Mouse (Mus musculus) heart, postnatal 25 days (tissue): ENCODE data around the gene Hnrnph3. TPM values are rescaled to one million over a fixed set of nuclear protein-coding genes. Genes with fewer than 3 reads are reported as not detected.
A peak's percentile ranks its signal among the peaks of the same experiment; 100 is the strongest.

Source experiments
- DNase-seq: peaks from one replicate; pipeline ENCODE4 v3.0.0; 2022; ENCODE audit warnings: low spot score
- intact Hi-C: fragments of 180-260 bp; cut with DNase I; formaldehyde crosslinking; loops from one replicate; pipeline ENCODE4 v1.15.1; 2025
- total RNA-seq, 2 experiments: library from RNA; stranded (reverse); gene quantifications; 2 replicates each; pipeline ENCODE4 v1.2.3; 2021

Hnrnph3 gene
- total RNA-seq, 2 experiments from 2014 or later = 30.7 to 32.3 TPM

DNA sequence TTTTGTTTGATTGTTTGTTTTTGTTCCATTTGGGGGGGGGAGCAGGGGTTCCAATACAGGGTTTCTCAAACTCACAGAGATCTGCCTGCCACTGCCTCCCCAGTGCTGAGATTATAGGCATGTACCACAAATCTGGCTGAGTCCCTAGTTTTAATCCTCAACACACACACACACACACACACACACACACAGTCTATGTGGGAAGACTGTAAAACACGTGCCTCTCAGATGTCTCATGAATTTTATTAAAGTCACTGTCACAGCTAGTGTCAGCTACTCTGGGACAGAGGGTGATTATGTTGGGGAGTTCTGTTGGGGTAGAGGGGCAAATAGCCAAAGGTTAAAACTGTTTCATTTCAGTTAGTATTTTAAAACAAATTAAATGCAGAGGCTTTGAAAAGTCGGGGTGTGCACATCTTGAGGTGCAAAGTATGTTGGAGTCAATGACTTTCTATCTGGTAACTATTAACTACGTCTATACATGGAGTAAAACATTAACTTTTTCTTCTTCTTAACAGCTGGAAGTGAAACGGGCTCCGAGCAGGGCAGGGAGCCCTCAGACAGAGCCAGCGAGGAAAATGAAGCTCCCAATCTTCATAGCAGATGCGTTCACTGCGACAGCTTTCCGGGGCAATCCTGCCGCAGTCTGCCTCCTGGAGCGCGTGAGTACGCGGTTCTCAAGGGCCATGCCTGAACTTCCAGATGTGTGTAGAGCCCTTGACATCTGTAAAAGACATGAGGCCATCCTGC lies 14.7 kb upstream of the Hnrnph3 start:
- intact Hi-C loops = no loop called here
- DNase-seq = no peak

DNA sequence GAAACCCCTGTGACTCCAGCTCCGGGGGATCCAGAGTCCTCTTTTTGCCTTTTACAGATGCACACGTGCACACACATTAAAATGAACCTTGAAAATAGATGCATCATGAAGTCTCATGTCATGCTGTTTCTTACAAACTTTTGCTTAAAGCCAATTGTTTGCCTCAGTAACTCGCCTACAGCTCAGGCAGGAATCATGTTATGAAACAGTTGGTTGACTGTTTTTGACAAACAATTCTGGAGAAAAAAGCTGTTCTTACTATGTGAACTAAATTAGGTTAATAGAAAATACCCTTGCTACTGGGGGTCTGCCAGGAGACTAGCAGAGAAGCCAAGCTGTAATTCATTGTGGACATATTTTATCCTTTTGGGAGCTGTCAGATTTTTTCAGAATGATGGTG lies 8.9 kb upstream of the Hnrnph3 start:
- intact Hi-C loops = no loop called here
- no peak for DNase-seq

DNA sequence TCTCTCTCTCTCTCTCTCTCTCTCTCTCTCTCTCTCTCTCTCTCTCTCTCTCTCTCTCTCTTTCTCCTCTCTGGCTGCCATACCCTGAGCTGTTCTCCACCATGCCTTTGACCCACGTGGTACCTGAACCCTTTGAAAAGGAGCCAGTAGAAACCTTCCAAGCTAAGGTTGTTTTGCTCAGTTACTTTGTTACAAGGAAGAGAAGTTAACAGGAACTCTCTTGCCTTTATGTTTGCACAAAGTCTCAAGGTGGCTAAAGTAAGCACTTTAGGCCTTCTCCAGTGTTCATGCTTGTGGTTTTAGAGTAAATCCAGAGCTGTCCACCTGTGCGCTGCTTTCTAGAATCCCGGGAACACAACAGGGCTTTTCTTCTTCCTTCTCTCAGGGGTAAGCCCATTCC lies 8.2 kb upstream of the Hnrnph3 start:
- intact Hi-C loops = no loop called here
- DNase-seq = no peak

DNA sequence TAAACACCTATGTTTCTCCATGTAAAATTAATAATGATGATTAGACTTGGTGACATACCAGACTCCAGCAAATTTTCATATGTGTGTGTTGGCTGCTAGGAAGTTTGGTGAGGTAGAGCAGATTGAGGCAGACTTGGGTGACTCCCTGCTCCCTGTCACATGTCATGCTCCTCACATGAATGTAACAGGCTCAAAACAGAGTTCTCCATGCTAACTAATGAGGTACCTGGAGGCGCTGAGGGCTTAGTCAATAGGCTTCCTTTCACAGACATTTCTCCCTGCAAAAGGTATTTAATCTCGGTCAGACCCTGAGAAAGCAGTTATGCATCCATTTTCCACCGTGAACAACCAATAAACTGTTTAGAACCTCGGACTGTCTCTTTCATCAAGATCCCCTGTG lies 4.4 kb upstream of the Hnrnph3 start:
- DNase-seq = no peak
- intact Hi-C loops = loop anchor here (10.0 kb wide), 1 partner anchor 86 kb away; no protein-coding TSS in a partner anchor

DNA sequence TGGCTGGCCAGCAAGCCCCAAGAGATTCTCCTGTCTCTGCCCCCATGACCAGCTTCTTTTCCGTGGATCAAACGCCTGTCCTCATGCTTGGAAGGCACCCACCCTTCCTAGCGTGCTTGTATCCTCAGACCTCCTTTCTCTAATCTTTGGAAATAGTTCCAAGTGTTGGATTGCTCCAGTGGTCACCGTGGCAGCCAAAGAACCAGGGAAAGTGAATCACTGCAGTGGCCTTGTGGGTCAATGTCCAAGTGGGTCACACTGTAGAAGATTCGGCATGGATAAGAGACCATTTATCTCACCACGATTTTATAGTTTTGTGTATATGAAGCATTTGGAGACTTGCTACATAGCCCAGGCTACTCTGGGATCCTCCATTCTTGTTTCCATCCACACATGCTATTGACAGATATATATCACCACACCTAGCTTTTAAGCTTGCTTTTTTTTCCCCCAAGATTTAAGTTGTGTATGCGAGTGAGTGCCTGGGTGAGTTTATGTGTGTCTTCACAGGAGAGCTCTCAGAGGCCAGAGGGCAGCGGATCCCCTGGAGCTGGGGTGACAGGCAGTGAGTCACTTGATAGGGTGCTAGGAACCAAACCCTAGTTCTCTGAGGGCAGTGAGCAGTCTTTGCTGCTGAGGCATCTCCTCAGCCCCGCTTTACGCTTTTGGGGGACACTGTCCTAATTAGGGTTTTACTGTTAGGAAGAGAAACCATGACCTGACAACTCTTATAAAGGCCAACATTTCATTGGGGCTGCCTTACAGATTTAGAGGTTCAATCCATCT lies 3.6 kb upstream of the Hnrnph3 start:
- DNase-seq = no peak
- intact Hi-C loops = loop anchor here (10.0 kb wide), 1 partner anchor 87 kb away; no protein-coding TSS in a partner anchor

DNA sequence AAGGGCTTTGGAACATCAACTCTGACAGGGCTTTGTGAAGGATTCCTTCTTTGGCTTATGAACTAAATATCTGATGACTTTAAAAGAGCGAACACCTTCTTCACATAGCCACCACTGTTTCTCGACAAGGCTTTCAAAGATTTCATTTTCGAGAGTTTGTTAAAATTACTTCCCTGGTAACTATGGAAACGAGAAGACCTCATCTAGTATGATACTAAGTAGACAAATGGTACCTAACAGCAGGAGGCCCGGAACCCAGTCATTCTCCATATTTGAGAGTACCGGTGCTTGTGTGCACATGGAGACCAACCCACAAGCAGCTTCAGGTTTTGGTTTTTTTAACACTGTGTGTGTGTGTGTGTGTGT lies 2.8 kb upstream of the Hnrnph3 start:
- no peak for DNase-seq
- intact Hi-C loops = loop anchor here (10.0 kb wide), 1 partner anchor 88 kb away; no protein-coding TSS in a partner anchor

GRCm38 (mm10) chr10:63026156-63026794 lies 2.3 kb upstream of the Hnrnph3 start:
- no peak for DNase-seq
- intact Hi-C loops = loop anchor here (10.0 kb wide), 1 partner anchor 89 kb away; no protein-coding TSS in a partner anchor

GRCm38 (mm10) chr10:63025491-63026011 lies 1.5 kb upstream of the Hnrnph3 start:
- no peak for DNase-seq
- intact Hi-C loops = loop anchor here (2.0 to 10.0 kb wide), 2 partner anchors 41 to 89 kb away; no protein-coding TSS in a partner anchor

DNA sequence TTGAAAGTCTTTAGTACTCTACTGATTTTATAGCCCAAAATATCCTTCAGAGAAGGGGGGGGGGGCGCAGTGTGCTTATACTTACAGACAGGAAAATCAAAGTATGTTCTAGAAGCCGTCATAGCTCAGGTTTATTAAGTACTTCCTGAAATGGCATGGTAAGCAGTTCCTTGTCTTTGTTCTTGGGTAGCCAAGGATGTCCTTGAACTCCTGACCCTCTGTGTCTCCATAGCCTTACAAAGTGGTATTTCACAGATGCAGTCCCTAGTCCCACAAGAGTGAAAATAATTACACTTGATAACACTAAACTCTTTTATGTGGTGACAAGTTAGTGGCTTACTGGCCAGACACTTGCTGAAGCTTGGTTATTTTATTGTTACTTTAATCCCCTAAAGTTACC lies 999 bp upstream of the Hnrnph3 start:
- intact Hi-C loops = loop anchor here (2.0 to 10.0 kb wide), 2 partner anchors 42 to 90 kb away; no protein-coding TSS in a partner anchor
- no peak for DNase-seq

GRCm38 (mm10) chr10:63024580-63024910 lies 528 bp upstream of the Hnrnph3 start:
- intact Hi-C loops = loop anchor here (2.0 to 10.0 kb wide), 5 partner anchors 42 to 218 kb away; partner anchors contain the start of genes Herc4 and Rufy2
- peak; percentile 54 for DNase-seq

DNA sequence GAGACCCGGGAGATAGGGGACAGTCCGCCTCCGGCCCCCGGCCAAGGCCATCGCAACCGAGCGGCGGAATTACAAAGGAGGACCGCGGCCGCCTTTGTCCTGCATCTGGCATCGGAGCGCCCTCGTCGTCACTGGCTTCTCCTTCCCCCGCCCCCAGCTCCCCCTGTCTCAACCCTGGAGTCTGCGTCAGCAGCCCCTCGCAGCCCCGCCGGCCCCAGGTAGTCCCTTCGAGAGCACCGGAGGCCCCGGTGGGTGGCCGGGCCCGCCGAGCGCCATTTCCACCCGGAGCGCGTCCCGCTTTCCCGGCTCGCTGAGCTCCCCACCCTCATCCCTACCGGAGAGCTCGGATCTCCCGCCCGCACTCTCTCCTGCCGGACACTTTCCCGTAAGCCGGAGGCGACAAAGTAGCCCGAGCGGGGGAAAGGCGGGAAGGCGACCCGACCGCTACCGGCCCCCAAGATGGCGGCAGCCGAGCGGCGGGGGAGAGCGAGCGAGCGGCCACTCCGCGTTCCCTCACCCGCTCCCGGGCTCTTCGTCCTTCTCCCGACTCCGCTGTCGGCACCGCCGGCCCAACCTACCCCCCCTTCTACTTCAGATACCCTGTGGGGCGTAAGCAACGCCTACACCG lies 782 bp downstream of the Hnrnph3 start:
- intact Hi-C loops = loop anchor here (5.0 to 10.0 kb wide), 4 partner anchors 41 to 219 kb away; partner anchors contain the start of genes Herc4 and Rufy2
- peak; percentile 56 for DNase-seq

DNA sequence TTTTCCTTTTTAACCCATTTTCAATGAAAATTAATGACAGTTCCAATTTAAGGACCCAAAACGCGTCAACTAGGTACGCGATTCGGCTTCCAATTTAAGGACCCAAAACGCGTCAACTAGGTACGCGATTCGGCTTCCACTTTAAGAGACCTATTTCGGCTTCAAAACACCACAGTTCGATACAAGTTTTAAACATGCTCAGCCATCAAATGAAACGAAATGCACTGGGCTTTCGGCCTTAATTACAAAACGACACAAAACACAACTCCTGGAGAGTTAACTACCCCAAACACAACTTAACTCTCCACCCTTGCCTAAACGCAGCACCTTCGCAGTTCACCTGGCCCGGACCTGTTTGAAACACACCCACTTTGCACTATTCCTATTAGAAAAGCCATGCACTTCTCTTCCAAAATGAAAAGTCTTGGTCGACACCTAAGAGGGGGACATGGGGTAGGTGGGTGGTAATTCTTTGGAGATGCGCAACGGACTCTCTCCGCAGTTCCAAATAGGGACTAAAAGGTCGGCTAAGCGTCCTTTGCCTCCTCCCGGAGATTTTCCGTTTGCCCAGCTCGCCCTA lies 1.4 kb downstream of the Hnrnph3 start:
- intact Hi-C loops = loop anchor here (5.0 to 10.0 kb wide), 4 partner anchors 40 to 220 kb away; partner anchors contain the start of genes Herc4 and Rufy2
- no peak for DNase-seq

- intact Hi-C loops = loop anchor here (5.0 to 10.0 kb wide), 4 partner anchors 39 to 221 kb away; partner anchors contain the start of genes Herc4 and Rufy2
- no peak for DNase-seq
Measured at GRCm38 (mm10) chr10:63021702-63022101, 2.3 kb downstream of the Hnrnph3 start.

DNA sequence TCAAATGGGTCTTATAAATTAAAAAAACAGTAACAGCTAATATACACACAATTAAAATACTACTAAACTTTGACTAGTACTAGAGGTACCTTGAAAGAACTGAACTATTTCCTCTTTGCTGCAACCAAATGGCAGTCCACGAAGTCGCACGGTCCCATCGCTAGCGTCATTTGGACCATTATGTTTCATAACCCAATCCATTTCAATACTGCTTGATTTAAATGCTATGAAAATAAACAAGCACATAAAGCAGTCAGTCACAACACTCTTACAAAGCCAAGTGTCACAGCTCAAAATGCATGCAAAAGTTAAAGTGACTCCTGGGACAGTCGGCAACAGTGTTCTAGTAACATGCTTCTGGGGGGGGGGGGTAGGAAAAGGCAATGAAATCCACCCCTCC lies 4.7 kb downstream of the Hnrnph3 start:
- intact Hi-C loops = no loop called here
- no peak for DNase-seq

GRCm38 (mm10) chr10:63014168-63014567 lies 9.8 kb downstream of the Hnrnph3 start:
- intact Hi-C loops = no loop called here
- no peak for DNase-seq

- intact Hi-C loops = no loop called here
- DNase-seq = no peak
Measured at GRCm38 (mm10) chr10:63013476-63013875, 10.5 kb downstream of the Hnrnph3 start.

DNA sequence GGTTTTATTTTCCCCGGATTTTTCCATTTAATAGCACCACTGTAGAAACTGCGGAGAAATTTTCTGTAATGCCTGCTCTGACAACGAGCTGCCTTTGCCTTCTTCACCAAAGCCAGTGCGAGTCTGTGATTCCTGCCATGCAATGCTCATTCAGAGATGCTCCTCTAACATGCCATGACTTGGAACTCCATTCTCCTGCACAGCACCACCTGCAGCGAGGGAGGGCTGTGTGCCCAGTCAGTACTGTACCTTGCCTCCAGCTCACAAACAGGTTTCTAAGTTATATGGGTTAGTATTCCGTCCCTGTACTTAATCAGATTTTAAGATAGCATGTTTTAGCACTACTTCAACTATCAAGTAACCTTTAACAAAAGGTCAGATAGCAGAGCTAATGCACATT lies 12.5 kb downstream of the Hnrnph3 start:
- intact Hi-C loops = no loop called here
- DNase-seq = no peak

DNA sequence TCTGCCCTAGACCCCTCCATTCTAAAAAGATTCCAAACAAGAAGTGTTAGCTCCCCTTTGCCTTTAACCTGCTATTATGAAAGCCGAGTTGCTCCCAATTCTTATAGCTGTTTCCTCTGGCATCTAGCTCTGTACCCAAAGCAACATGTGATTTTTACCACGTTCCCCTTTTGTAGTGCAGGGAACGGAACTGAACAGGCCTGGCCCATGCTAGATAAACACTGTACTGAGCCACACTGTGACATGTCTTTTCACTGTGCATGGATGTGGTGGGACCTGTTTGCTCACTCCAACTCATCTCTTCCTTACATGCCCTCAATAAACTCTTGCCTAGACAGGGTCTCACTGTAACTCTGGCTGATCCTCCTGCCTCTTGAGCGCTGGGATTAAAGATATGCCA lies 13.7 kb downstream of the Hnrnph3 start:
- intact Hi-C loops = no loop called here
- no peak for DNase-seq

DNA sequence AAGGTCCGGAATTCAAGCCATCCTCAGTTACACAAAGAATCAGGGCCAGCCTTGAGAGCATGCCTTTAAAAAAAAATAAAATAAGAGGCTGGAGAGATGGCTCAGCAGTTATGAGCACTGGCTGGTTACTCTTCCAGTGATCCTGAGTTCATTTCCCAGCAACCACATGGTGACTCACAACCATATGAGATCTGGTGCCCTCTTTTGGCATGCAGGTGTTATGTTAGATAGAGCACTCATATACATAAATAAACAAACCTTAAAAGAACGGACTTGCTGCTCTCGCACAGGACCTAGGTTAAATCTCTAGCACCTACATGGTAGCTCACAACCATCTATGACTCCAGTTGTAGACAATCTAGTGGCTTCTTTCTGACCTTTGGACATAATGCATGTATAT lies 15.8 kb downstream of the Hnrnph3 start:
- DNase-seq = no peak
- intact Hi-C loops = no loop called here
